Mouse (Mus musculus) cerebellum, adult 2 months (tissue): ENCODE data around the gene Zfp574. TPM values are rescaled to one million over a fixed set of nuclear protein-coding genes. Genes with fewer than 3 reads are reported as not detected.

Experiments
- DNase-seq, 2 experiments: peaks; one replicate each; pipeline ENCODE4 v3.0.0; 2021
- H3K27ac ChIP-seq: fragments of 200-500 bp; 2 replicates; pipeline ENCODE4 v1.5.1; 2012; ENCODE audit warnings: low read length, control low read depth, inconsistent platforms; ENCODE audit not compliant: insufficient read depth
- H3K27me3 ChIP-seq: fragments of 200-500 bp; 2 replicates; pipeline ENCODE4 v1.6.1; 2012; ENCODE audit warnings: inconsistent platforms, mild to moderate bottlenecking, low read length, moderate library complexity; ENCODE audit not compliant: control insufficient read depth, insufficient read depth
- H3K4me1 ChIP-seq: fragments of 200-500 bp; 2 replicates; pipeline ENCODE4 v1.6.1; 2011; ENCODE audit warnings: low read length; ENCODE audit not compliant: control insufficient read depth, insufficient read depth
- H3K4me3 ChIP-seq: fragments of 200-500 bp; replicated peaks from 2 replicates; pipeline ENCODE3; 2011; ENCODE audit warnings: mild to moderate bottlenecking, low read depth, low read length, control low read depth; ENCODE audit not compliant: insufficient read depth
- CTCF ChIP-seq: fragments of 200-500 bp; IDR thresholded peaks from 2 replicates; pipeline ENCODE4 v1.5.1; 2011; ENCODE audit warnings: low read depth, mild to moderate bottlenecking, control low read depth, low read length, moderate library complexity, borderline replicate concordance; ENCODE audit not compliant: insufficient read depth
- POLR2A ChIP-seq: fragments of 200-500 bp; IDR thresholded peaks from 2 replicates; pipeline ENCODE4 v1.6.1; 2011; ENCODE audit warnings: low read length, control low read depth, borderline replicate concordance; ENCODE audit not compliant: insufficient read depth
- WGBS: fragments of 180-500 bp; shearing (Covaris S2); methylation state at CpG from one replicate; pipeline ENCODE4 v1.1.7; 2018; 5-methylcytosine and 5-hydroxymethylcytosine counted together
- polyA plus RNA-seq: library from polyadenylated mRNA; depleted of rRNA; stranded (reverse); fragments of >200 nt; gene quantifications from 2 replicates; pipeline ENCODE4 v1.2.3, GENCODE M21; 2012

Zfp574 gene
- polyA plus RNA-seq, 1 experiment = 44.3 TPM

DNA sequence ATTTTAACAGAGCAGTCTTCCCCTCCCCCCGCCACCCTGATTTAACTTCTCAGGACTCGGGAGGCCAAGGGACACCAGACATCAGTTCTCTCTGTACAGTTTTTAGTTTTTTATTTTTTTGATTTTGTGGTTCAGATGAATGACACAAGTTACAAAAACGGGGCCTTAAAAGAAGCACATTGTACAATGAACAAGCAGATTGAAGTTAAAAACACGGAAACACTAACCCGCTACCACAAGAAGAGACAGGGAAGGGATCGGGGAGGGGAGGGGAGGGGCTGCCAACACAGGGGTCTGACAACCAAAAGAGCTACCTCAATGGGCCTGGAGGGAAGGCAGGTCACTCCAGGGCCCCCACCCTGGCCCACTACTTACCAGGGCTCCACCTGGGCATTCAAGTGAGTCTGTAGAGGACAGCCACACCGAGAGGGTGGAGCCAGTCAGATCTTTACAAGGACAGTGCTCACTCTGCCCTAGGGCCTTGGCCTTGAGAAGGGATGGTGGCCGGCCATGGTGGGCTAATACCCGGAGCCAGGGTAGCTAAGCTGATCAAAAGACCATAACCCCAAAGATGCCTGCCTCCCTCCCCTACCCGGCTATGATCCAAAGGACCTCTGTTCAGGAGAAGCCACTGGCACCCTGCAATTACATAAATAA lies 15.0 kb downstream of the Zfp574 start:
- 66% methylated on average over 10 of the region's 10 CpGs for WGBS
- H3K4me1 ChIP-seq = no peaks in the 10 kb centered on the region
- no peak for TF ChIP-seq CTCF
- TF ChIP-seq POLR2A = no peak
- no peaks in the 10 kb centered on the region for H3K27me3 ChIP-seq
- H3K4me3 ChIP-seq = no peak overlapping the region
- no peak for DNase-seq
- no peak overlapping the region for H3K27ac ChIP-seq

GRCm38 (mm10) chr7:25087972-25088371 lies 15.6 kb downstream of the Zfp574 start:
- Histone ChIP-seq H3K27me3 (no peaks in the 10 kb centered on the region), H3K27ac (no peak overlapping the region), H3K4me1 (no peaks in the 10 kb centered on the region), H3K4me3 (no peak overlapping the region)
- no peak for DNase-seq
- no peak for TF ChIP-seq CTCF
- TF ChIP-seq POLR2A = no peak
- WGBS = 75% methylated on average over 5 of the region's 5 CpGs

DNA sequence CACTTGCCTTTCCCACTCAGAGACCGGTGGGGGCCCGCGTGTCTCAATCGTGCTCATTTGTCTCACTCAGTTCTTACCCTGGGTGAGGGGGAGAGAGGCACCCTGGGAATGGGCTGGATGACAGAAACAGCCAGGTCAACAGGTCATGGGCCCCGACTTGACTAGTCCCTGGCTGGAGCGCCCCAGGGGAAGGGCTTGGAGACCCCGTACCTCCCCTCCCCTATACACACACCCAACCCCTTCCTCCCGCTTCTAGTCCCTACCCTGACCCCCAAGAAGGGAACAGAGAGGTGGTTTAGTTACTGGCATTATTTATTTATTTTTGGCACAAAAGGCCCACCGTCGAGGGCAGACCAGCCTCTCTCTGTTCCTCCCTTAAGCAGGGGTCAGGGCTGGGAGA lies 16.2 kb downstream of the Zfp574 start:
- no peaks in the 10 kb centered on the region for H3K27me3 ChIP-seq
- DNase-seq = no peak
- no peak for TF ChIP-seq CTCF
- TF ChIP-seq POLR2A = no peak
- no peak overlapping the region for H3K27ac ChIP-seq
- H3K4me3 ChIP-seq = no peak overlapping the region
- H3K4me1 ChIP-seq = no peaks in the 10 kb centered on the region
- 37% methylated on average over 10 of the region's 10 CpGs for WGBS

DNA sequence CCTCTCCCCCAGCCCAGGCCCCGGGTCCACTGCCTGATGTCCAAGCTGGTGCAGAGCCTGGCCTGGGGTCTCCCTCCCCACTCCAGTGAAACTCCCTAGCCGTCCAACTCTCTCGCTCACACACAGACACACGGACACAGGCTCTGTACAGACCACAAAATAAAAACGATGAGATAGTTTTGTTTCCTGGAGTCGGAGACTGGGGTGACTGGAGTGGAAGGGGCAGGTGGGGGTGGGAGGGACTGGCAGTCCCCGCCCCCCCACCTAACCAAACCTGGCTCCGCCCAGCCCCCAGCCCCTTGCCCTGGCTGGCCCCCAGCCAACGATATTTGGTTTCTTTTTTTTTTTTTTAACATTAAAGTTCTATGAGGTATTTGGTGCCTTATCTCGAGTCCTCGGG lies 16.6 kb downstream of the Zfp574 start:
- Histone ChIP-seq H3K4me3 (no peak overlapping the region), H3K4me1 (no peaks in the 10 kb centered on the region), H3K27ac (no peak overlapping the region), H3K27me3 (no peaks in the 10 kb centered on the region)
- DNase-seq = no peak
- no peak for TF ChIP-seq CTCF
- WGBS = 43% methylated on average over 11 of the region's 11 CpGs

GRCm38 (mm10) chr7:25089875-25090274 lies 17.5 kb downstream of the Zfp574 start:
- Histone ChIP-seq H3K27me3 (no peaks in the 10 kb centered on the region), H3K4me1 (no peaks in the 10 kb centered on the region), H3K27ac (no peak overlapping the region), H3K4me3 (no peak overlapping the region)
- TF ChIP-seq POLR2A (no peak), CTCF (no peak)
- DNase-seq = no peak
- WGBS = 55% methylated on average over 10 of the region's 10 CpGs

DNA sequence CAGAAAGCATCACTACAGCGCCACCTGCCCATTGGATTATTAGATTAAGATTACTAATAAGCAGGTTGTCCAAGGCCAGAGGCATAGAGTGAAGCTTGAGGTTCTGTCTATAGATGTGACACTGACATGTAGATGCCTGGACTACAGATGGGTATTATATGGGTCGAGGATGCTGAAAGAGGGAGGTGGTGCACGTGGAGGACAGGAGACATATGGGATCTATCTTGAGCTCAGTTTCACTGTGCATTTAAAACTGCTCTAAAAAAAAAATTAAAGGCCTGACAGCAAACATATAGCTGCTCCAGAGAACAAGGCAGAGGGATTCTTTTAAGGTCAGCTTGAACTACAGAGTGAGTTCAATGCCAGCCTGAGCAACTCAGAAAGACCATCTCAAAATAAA lies 25.8 kb downstream of the Zfp574 start:
- H3K4me3 ChIP-seq = no peak overlapping the region
- H3K27ac ChIP-seq = no peak overlapping the region
- no peaks in the 10 kb centered on the region for H3K4me1 ChIP-seq
- no peaks in the 10 kb centered on the region for H3K27me3 ChIP-seq
- TF ChIP-seq POLR2A (no peak), CTCF (no peak)
- no peak for DNase-seq
- 74% methylated on average over 3 of the region's 3 CpGs for WGBS

- Histone ChIP-seq H3K27ac (no peak overlapping the region), H3K4me3 (no peak overlapping the region), H3K4me1 (no peaks in the 10 kb centered on the region), H3K27me3 (no peaks in the 10 kb centered on the region)
- TF ChIP-seq POLR2A = no peak
- no peak for TF ChIP-seq CTCF
- 54% methylated on average over 4 of the region's 4 CpGs for WGBS
- no peak for DNase-seq
These were observed 27.2 kb downstream of the Zfp574 start for GRCm38 (mm10) chr7:25099581-25099980.

DNA sequence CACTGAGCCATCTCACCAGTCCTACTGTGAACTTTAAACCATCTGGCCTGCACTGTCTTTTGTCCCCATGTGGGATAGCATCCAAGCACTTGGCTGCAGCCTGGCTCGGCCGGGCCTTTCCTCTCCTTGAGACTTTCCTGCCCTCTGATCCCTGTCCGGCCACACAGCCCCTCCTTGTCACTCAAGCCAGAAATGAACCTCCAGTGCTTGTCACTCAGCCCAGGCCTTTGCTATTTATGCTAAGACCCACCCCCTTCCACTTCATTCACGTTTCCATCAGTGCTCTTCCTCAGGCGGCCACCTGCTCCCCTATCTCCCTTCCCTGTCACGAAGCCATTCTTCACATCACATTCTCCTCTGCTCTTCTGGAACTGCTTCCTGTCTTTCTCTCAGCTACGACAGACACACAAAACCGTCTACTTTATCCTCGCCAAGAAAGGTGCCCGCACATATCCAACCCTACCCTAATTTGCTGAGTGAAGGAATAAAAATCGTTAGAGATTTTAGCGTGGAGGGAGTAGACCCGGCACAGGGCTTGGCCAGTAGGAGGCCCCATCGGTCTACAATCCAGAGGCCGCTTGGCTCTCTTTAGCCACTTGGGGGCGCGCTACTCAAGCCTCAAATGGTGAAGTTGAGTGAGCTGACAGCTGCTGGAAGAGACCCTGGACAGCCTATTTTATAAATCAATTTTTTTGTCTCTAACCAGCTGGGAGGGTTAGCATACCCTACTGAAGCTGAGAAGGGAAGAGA lies 33.2 kb downstream of the Zfp574 start:
- TF ChIP-seq CTCF = peak; percentile 89
- TF ChIP-seq POLR2A = no peak
- DNase-seq = peak; percentile 75 to 87
- WGBS = 6% methylated on average over 17 of the region's 17 CpGs
- Histone ChIP-seq H3K27me3 (no peaks in the 10 kb centered on the region), H3K4me1 (peaks cover 7% of the 10 kb centered on the region), H3K4me3 (no peak overlapping the region), H3K27ac (no peak overlapping the region)
